Mouse (Mus musculus): ENCODE data around the gene Prpf40b.

- no peak for TF ChIP-seq CTCF (IDR thresholded peaks at IDR 0.05)
- TF ChIP-seq EP300 (IDR thresholded peaks at IDR 0.05): no peak
Observed at GRCm38 (mm10) chr15:99294287-99294686, 600 bp upstream of the Prpf40b start.
